Mouse (Mus musculus) testis, postnatal 14 days (tissue): Measurements from ENCODE around the gene Inca1.

Experiments used
- DNase-seq: peaks from one replicate; pipeline ENCODE4 v3.0.0; 2021; ENCODE audit warnings: low spot score

The Inca1 gene

GRCm38 (mm10) chr11:70669582-70670345 is 30.2 kb downstream of the Inca1 start:
- DNase-seq, result peak; percentile 72

DNA sequence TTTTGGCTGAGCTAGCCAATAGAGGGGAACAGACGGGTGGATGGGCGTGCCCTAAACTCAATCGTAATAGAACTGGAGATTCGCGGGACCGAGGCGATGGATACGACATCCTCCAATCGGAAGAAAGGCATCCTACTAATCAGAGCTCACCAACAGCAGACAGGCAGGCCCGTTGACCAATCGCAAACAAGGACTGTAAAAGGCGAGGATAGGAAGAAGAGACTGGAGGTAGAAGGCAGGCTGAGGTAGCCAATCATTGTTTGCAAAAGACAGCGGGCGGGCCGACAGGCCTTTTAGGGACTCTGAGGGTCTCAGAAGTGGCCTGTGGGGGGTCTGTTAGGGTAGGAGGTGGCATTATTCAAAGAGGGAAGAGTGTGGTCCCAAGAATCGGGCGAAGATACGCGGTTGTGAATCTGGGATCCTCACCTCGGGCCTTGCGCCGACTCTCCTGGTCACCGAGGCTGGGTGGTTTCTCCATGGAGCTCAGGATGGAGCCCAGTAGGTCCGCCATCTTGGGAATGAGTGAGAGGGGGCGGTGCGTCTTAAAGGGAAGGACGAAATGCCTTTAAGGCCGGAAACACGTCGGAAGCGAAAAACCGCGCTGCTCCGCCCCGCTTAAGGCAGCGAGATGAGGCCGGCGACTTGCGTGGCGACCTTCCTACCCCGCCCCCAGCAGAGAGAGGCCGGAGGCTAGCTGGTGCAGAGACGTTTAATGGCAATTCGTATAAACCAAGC is 31.0 kb downstream of the Inca1 start, which contains the start of gene Spag7:
TSS of gene Spag7 (minus strand) at position 646 of the 735 bp plus-strand sequence.
- DNase-seq, result peak; percentile 99

- DNase-seq, result no peak
Observed at GRCm38 (mm10) chr11:70668335-70668770, 31.6 kb downstream of the Inca1 start.

GRCm38 (mm10) chr11:70667271-70668150 is 32.4 kb downstream of the Inca1 start:
- no peak for DNase-seq

- DNase-seq, result no peak
Observed at GRCm38 (mm10) chr11:70666687-70667086, 33.3 kb downstream of the Inca1 start.

- no peak for DNase-seq
Observed at GRCm38 (mm10) chr11:70664741-70665140, 35.2 kb downstream of the Inca1 start.

- no peak for DNase-seq
Observed at GRCm38 (mm10) chr11:70663957-70664356, 36.0 kb downstream of the Inca1 start.

- no peak for DNase-seq
Observed at GRCm38 (mm10) chr11:70663101-70663500, 36.9 kb downstream of the Inca1 start.

DNA sequence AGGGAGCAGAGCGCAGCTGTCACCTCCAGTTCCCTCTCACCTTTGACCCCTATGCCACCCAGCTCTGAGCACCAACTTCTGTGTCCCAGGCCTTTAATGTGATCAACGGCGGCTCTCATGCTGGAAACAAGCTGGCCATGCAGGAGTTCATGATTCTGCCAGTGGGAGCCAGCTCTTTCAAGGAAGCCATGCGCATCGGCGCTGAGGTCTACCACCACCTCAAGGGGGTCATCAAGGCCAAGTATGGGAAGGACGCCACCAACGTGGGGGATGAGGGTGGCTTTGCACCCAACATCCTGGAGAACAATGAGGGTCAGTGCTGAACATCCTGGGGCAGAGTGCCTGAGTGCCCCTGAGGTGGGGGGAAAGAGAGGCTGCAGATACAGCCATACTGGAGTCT is 39.4 kb downstream of the Inca1 start:
- DNase-seq, result no peak

GRCm38 (mm10) chr11:70658942-70659341 is 41.0 kb downstream of the Inca1 start:
- DNase-seq, result no peak

GRCm38 (mm10) chr11:70658521-70658920 is 41.4 kb downstream of the Inca1 start:
- DNase-seq, result no peak

DNA sequence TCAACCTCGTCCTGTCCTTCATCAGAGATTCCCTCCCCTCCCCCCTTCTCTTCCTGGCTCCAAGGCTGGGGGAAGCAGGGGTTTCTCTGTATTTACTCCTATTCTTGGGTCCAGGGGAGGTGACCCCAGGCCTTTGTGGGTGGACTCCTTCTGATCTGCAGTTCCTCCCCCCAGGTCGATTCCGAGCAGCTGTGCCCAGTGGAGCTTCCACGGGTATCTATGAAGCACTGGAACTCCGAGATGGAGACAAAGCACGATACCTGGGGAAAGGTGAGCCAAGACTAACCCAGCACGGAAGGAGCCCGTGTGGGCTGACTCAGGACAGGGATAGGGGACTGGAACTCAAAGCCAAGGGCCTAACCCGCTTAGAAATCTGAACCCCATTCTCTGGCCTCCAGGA is 42.0 kb downstream of the Inca1 start:
- no peak for DNase-seq

GRCm38 (mm10) chr11:70657573-70657972 is 42.4 kb downstream of the Inca1 start:
- DNase-seq, result no peak

GRCm38 (mm10) chr11:70656964-70657363 is 43.0 kb downstream of the Inca1 start, which contains the start of gene Eno3:
Eno3 (plus strand) TSS chr11:70657202.
- DNase-seq, result no peak

- DNase-seq, result no peak
Observed at GRCm38 (mm10) chr11:70656456-70656927, 43.5 kb downstream of the Inca1 start.

- DNase-seq, result peak; percentile 78
Observed at GRCm38 (mm10) chr11:70655571-70656455, 44.1 kb downstream of the Inca1 start.

- peak; percentile 84 for DNase-seq
Observed at GRCm38 (mm10) chr11:70654923-70655570, 44.9 kb downstream of the Inca1 start.

- DNase-seq, result peak; percentile 81
Observed at GRCm38 (mm10) chr11:70654198-70654922, 45.6 kb downstream of the Inca1 start, which contains the start of gene Pfn1. Pfn1 (minus strand) TSS chr11:70654644.

DNA sequence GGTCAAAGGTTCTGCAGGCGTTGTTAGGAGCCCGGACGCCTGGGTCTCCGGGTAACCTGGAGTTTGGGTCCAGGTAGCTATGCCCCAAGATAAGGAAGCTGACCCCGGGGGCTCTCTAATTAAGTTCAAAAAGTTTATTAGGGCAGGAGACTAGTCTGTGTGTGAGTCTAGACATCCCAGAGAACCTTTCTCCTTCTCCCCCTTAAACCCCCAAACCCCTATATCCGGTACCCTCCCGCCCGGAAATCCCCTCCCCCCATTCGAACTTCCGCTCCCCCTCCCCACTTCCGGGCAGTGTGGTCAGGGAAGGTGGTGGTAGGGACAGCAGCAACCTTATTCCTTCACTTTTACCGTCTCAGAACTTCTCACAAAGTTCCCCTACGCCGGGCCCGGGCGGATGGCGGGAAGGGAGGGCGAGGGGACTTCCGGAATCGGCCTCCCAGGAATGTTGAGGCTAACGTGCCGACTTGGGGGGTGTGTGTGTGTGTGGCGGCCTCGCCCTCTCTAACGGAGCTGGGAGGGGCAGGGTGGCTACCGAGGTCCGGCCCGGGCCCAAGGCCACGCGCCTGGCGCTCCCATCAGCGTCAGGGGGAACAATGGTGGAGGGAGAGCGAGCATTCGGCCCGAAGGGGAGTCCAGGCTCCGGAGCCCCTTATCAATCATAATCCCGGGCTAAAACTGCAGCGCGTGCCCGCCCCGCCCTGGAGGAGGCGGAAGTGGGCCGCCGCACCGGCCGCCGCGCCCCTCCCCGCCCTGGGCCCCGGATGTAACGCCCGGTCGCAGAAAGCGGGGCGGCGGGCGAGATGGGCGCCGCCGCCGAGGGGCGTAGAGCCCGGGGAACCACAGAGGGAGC is 46.4 kb downstream of the Inca1 start:
- peak; percentile 81 for DNase-seq
